Mouse (Mus musculus): ENCODE measurements around the gene Ankrd35. TPM values are rescaled to one million over a fixed set of nuclear protein-coding genes. Genes with fewer than 3 reads are reported as not detected.

Ankrd35 gene
- 0.92 and 1.1 TPM in 2 replicates for polyA plus RNA-seq (2016; fragmentation: Nextera tagmentation; extraction: Ambion mirVana)

DNA sequence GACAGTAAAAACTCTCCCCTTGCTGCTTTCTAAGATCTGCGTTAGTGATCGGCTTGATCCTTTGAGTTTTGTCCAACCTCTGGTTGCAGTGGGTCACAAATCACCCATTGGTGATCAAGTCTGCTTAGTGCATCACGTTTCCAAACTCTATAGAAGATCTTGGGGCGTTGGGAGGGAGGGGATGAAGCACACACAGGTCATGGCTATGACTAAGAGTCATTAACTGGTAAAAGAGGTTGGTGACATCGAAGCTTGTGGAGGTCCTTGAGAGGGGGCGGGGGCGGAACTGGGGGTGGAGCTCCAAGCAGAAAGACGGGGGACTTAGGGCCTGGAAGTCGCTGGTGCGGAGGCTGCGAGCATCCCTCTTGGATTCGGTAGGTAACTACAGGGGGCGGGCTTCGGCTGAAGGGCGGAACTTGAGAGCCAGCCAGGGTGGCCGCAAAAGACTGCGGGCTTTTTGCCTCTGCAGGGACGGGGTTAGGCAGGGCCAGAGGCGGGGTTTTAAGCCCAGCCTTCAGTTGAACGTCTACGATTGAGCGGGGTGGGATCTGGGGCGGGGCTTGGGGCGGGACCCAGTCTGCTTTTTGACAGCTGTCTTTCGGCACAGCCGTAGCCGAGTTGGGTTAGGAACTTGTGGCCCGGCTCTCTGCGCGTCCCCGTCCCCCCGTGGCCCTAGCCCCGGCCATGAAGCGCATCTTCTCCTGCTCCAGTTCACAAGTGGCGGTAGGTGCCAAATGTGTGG lies at the start of gene Ankrd35:
Ankrd35 (plus strand) TSS at position 405 of the 742 bp plus-strand sequence.
- H3K4me1 ChIP-seq = peaks cover 5% of the 10 kb centered on the region
- peak within 1 kb of the TSS; percentile 36 for H3K4me3 ChIP-seq
- H3K9ac ChIP-seq = no peak within 1 kb of the TSS; the same call in 1 of the 2 replicates
- H3K4me2 ChIP-seq (replicated peaks) = peak within 1 kb of the TSS; percentile 80
- H3K9me3 ChIP-seq = no peaks in the 10 kb centered on the region
- WGBS = 5% methylated on average over 33 of the region's 35 CpGs
- 0 out of 2 replicates have a peak, but pooled peaks cover 3% of the 10 kb centered on the region for H3K27me3 ChIP-seq
- H3K27ac ChIP-seq = no peak within 1 kb of the TSS
- ATAC-seq (ENCODE audit: insufficient number of reproducible peaks, insufficient read depth, low FRiP score, low TSS enrichment) = peak; percentile 88
- H3K36me3 ChIP-seq = no peaks in the 10 kb centered on the region

DNA sequence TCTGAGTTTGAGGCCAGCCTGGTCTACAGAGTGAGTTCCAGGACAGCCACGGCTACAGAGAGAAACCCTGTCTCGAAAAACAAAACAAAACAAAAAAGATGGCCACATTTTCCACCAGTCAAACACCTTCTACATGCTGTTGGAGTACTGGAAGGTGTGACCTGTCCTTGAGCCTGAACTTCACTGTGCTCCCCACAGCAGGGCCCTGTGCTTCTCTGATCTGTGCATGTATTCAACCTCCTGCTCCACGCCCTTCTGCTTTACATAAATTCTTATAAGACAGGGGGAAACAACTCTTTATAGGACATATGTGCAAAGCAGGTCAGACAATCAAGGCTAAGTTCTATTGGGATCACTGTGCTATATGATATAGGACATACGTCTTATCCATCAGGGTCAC lies 46.7 kb upstream of the Ankrd35 start:
- no peak overlapping the region for H3K4me2 ChIP-seq (replicated peaks)
- H3K27me3 ChIP-seq = no peaks in the 10 kb centered on the region
- no peaks in the 10 kb centered on the region for H3K9me3 ChIP-seq
- H3K4me3 ChIP-seq = no peak overlapping the region
- 94% methylated on average over 4 of the region's 4 CpGs for WGBS
- peaks cover 48% of the 10 kb centered on the region for H3K36me3 ChIP-seq
- H3K27ac ChIP-seq = no peak overlapping the region
- H3K4me1 ChIP-seq = no peaks in the 10 kb centered on the region
- H3K9ac ChIP-seq = no peak overlapping the region
- no peak for ATAC-seq (ENCODE audit: insufficient number of reproducible peaks, insufficient read depth, low FRiP score, low TSS enrichment)

DNA sequence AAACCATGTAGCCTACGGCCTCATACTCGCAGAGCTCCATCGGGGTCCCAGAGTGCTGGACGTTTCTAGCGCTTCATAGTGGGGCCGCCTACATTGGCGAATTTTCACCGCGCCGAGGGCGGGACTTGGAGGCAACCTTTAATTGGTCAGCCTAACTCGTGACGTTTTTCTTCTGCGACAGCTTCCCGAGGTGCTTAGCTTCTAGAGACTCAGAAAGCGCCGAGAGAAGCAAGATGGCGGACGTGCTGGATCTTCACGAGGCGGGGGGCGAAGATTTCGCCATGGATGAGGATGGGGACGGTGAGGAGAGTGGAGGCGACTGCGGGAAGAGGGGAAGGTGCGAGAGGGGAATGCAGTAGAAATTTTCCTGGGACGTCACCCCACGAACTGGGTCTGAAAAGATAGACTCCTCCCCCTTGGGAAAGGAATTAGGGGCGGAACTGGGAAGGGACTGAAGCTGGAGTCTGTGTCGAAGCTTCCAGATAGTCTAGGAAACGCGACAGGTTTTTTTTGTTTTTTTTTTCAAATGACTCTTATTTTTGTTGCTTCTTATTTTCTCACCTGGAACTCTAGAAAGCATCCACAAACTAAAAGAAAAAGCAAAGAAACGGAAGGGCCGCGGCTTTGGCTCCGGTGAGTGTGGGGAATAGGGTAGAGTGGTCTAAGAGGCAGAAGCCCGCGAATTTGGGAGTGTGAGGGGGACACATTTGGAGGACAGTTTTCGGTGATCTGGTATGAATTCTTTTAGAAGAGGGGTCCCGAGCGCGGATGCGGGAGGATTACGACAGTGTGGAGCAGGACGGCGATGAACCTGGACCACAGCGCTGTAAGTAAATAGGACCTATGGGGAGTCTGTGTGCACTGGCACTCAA lies 40.0 kb upstream of the Ankrd35 start, which contains the start of gene Rbm8a:
Rbm8a (plus strand) TSS at position 205 of the 872 bp plus-strand sequence.
- Histone ChIP-seq H3K9ac (peak within 1 kb of the TSS; percentile 74), H3K4me3 (peak within 1 kb of the TSS; percentile 70), H3K9me3 (no peaks in the 10 kb centered on the region), H3K4me1 (peaks cover 18% of the 10 kb centered on the region), H3K27ac (peak within 1 kb of the TSS; percentile 77), H3K27me3 (no peaks in the 10 kb centered on the region), H3K4me2 (replicated peaks) (peak within 1 kb of the TSS; percentile 73), H3K36me3 (peaks cover 21% of the 10 kb centered on the region)
- WGBS = under 1% methylated on average over 48 of the region's 48 CpGs
- peak; percentile 92 for ATAC-seq (ENCODE audit: insufficient number of reproducible peaks, insufficient read depth, low FRiP score, low TSS enrichment)

DNA sequence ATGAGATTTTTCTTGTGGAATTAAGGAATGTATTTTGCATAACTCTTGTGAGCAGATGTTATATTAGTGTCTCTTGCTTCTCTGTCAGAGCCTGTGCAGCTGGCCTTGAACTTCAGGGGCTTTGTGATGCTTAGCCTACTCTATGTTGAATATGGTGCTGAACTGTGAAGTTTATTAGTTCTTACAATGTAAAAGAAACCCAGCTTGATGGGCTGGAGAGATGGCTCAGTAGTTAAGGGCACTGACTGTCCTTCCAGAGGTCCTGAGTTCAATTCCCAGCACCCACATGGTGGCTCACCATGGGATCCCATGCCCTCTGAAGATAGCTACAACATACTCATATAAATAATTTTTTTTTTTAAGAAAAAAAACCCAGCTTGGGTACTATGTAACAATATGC lies 37.9 kb upstream of the Ankrd35 start:
- Histone ChIP-seq H3K9ac (no peak overlapping the region), H3K4me2 (replicated peaks) (no peak overlapping the region), H3K4me3 (no peak overlapping the region), H3K27me3 (no peaks in the 10 kb centered on the region), H3K36me3 (peaks cover 15% of the 10 kb centered on the region), H3K4me1 (peaks cover 27% of the 10 kb centered on the region), H3K27ac (no peak overlapping the region), H3K9me3 (no peaks in the 10 kb centered on the region)
- no peak for ATAC-seq (ENCODE audit: insufficient number of reproducible peaks, insufficient read depth, low FRiP score, low TSS enrichment)

DNA sequence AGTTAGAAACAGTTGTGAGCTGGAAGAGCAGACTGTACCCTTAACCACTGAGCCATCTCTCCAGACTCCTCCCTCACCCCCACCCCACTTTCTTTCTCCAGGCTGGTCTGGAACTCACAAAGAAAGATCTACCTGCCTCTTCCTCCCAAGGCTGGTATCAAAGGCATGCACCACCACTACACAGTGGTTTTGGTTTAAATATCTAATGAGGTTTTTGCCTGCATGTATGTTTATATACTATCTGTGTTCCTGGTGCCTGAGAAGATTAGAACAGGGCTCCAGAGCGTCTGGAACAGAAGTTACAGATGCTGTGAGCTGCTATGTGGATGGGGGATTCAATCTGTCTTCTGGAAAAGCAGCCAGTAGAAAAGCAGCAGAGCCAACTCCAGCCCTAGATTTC lies 35.9 kb upstream of the Ankrd35 start:
- H3K36me3 ChIP-seq = peaks cover 32% of the 10 kb centered on the region
- peaks cover 22% of the 10 kb centered on the region for H3K4me1 ChIP-seq
- H3K9me3 ChIP-seq = no peaks in the 10 kb centered on the region
- H3K9ac ChIP-seq = no peak overlapping the region
- H3K4me2 ChIP-seq (replicated peaks) = no peak overlapping the region
- no peak for ATAC-seq (ENCODE audit: insufficient number of reproducible peaks, insufficient read depth, low FRiP score, low TSS enrichment)
- H3K4me3 ChIP-seq = no peak overlapping the region
- 77% methylated on average over 1 of the region's 1 CpGs for WGBS
- H3K27me3 ChIP-seq = no peaks in the 10 kb centered on the region
- H3K27ac ChIP-seq = no peak overlapping the region

DNA sequence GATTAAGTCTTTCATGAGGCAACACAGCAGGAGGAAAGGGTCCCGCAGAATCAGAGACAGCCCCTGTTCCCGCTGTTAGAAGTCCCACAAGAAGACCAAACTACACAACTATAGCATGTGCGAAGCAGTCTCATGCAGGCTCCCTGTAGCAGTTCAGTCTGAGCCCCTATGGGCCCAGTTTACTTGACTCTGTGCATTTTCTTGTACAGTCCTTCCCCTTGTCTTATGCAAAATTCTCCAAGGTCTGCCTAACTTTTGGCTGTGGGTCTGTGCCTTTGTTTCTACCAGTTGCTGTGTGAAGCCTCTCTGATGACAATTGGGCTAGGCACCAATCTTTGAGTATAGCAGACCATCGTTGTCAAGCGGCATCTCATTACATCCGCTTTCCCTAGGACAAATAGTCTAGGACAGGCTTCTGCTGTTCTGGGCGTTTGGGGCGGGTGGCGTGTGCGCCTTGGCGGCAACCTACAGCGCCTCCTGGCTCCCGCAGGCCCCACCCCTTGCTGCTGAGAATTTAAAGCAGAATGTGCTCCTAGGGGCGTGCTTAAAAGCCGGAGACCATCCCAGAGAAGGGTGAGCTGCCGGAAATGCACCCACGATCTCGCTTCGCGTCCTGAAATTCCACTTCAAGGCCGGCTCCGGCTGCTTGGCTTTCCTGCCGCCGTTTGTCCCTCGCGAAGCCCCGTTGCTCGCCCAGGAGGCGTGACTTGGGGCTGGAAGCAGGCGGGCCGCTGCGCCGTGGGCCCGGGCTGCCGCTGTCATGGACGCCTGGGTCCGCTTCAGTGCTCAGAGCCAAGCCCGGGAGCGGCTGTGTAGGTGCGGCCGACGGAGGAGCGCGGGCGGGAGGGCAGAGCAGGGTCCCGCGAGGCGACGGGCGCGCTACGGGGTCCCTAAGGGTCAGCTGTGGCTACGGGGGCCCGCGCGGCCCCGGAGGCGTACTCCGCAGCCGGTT lies 34.7 kb upstream of the Ankrd35 start, which contains the start of the genes Pex11b and Gm42957:
Pex11b (plus strand) TSS at position 449 of the 952 bp plus-strand sequence.
Gm42957 (plus strand) TSS at position 547 of the 952 bp plus-strand sequence.
- peaks cover 21% of the 10 kb centered on the region for H3K4me1 ChIP-seq
- peak; percentile 80 for ATAC-seq (ENCODE audit: insufficient number of reproducible peaks, insufficient read depth, low FRiP score, low TSS enrichment)
- 2% methylated on average over 60 of the region's 60 CpGs for WGBS
- no peaks in the 10 kb centered on the region for H3K27me3 ChIP-seq
- peaks cover 44% of the 10 kb centered on the region for H3K36me3 ChIP-seq
- peak within 1 kb of the TSS; percentile 98 for H3K9ac ChIP-seq
- H3K27ac ChIP-seq = peak within 1 kb of the TSS; percentile 91
- peak within 1 kb of the TSS; percentile 60 for H3K4me2 ChIP-seq (replicated peaks)
- H3K9me3 ChIP-seq = no peaks in the 10 kb centered on the region
- H3K4me3 ChIP-seq = peak within 1 kb of the TSS; percentile 91

DNA sequence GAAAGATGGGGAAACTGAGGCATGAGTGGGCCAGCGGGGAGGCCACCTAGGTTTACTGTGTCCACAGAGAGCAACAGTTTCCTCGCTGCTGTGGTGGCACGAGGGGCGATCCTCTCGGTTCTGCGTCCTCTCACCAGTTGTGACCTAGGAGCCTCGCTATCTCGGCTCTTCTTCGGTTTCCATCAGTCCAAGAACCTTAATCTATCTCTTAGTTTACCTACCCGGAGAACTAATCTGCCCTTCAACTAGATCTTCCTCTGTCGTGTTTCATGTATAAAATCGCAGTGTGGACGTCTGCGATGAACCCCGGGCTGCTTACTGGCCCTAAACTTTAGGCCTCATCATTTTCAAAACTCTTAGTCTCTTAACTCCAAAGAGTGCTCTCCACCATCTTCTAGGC lies 34.0 kb upstream of the Ankrd35 start:
- no peak for ATAC-seq (ENCODE audit: insufficient number of reproducible peaks, insufficient read depth, low FRiP score, low TSS enrichment)

DNA sequence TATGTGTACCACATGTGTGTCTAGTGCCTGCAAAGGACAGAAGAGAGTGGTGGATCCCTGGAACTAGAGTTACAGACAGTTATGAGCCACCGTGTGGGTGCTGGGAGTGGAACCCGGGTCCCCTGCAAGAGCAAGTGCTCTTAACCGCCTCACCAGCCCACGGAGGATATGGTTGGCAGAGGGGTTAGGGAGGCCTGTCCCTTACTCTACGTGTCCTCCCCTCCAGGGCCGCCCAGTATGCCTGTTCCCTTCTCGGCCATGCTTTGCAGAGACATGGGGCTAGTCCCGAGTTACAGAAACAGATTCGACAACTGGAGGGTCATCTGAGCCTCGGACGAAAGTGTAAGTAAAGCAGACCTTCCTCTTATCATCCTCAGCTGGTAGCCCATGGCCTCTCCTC lies 33.5 kb upstream of the Ankrd35 start:
- WGBS = 66% methylated on average over 11 of the region's 11 CpGs
- Histone ChIP-seq H3K27me3 (no peaks in the 10 kb centered on the region), H3K4me2 (replicated peaks) (peak overlapping the region; percentile 60), H3K4me1 (peaks cover 12% of the 10 kb centered on the region), H3K36me3 (peaks cover 51% of the 10 kb centered on the region), H3K27ac (no peak overlapping the region), H3K9me3 (no peaks in the 10 kb centered on the region), H3K4me3 (peak overlapping the region; percentile 91), H3K9ac (peak overlapping the region; percentile 98)
- no peak for ATAC-seq (ENCODE audit: insufficient number of reproducible peaks, insufficient read depth, low FRiP score, low TSS enrichment)

More for the DNA sequence above, 34.0 kb upstream of the Ankrd35 start:
- Histone ChIP-seq H3K36me3 (peaks cover 45% of the 10 kb centered on the region), H3K4me1 (peaks cover 17% of the 10 kb centered on the region), H3K4me2 (replicated peaks) (peak overlapping the region; percentile 60), H3K27me3 (no peaks in the 10 kb centered on the region), H3K4me3 (peak overlapping the region; percentile 91), H3K9ac (peak overlapping the region; percentile 98), H3K9me3 (no peaks in the 10 kb centered on the region), H3K27ac (peak overlapping the region; percentile 91)
- WGBS = 8% methylated on average over 15 of the region's 15 CpGs

DNA sequence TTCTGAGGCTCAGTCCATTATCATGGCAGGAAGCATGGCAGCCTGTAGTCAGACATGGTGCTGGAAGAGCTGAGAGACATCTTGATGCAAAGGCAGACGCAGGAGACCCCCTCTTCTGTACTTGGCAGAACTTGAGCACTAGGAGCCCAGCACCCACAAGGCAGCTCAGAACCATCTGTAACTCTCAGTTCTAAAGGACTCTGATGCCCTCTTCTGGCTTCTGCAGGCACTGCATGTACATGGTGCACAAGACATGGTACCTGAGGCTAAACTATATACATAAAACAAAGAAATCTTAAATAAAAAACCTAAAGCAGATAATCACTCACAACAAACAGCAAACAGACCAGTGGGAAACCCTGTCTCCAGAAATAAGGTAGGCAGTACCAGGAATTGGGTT lies 30.7 kb upstream of the Ankrd35 start:
- Histone ChIP-seq H3K9ac (no peak overlapping the region), H3K27me3 (no peaks in the 10 kb centered on the region), H3K36me3 (peaks cover 50% of the 10 kb centered on the region), H3K4me1 (peaks cover 12% of the 10 kb centered on the region), H3K4me3 (no peak overlapping the region), H3K27ac (no peak overlapping the region), H3K4me2 (replicated peaks) (no peak overlapping the region), H3K9me3 (no peaks in the 10 kb centered on the region)
- 71% methylated on average over 1 of the region's 1 CpGs for whole genome bisulfite sequencing
- no peak for ATAC-seq (ENCODE audit: insufficient number of reproducible peaks, insufficient read depth, low FRiP score, low TSS enrichment)

DNA sequence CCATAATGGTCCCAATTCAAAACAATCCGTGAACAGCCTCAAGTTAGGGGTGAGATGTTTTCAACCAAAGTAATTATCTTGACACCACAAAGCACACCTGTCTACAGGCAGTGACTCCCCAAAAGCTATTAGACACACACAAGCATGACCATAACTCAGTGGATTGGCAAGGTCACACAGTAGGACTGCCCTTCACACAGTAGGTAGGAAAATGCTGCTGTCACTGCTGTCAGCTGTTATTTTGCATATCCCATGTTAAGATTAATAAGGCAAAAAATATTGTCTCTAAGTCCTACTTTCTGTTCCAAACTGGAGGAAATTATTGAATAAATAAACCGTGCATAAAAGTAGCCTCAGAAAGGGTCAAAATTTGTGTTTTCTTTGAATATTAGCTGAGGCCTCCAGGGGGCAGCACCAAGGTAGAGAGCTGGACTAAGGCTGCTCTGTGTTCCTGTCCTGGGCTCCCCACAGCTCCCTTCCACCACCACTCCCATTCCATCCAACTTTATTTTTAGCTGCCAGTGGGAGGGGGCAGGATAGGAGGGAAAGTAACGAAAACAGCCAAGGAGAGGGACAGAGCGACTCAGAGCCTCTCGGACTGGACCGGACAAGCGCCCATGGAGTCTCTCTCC lies 24.8 kb upstream of the Ankrd35 start, which contains the start of gene Itga10:
Itga10 (plus strand) TSS at position 567 of the 632 bp plus-strand sequence.
- Histone ChIP-seq H3K36me3 (peaks cover 29% of the 10 kb centered on the region), H3K27ac (no peak within 1 kb of the TSS), H3K4me2 (replicated peaks) (no peak within 1 kb of the TSS), H3K9me3 (no peaks in the 10 kb centered on the region), H3K4me3 (no peak within 1 kb of the TSS), H3K27me3 (no peaks in the 10 kb centered on the region), H3K4me1 (no peaks in the 10 kb centered on the region), H3K9ac (no peak within 1 kb of the TSS)
- WGBS = 65% methylated on average over 7 of the region's 7 CpGs
- ATAC-seq (ENCODE audit: insufficient number of reproducible peaks, insufficient read depth, low FRiP score, low TSS enrichment) = 0 out of 2 replicates have a peak, but pooled peaks have one; percentile 52
